Mouse (Mus musculus): ENCODE measurements around the gene Sgsm1.
A peak's percentile ranks its signal among the peaks of the same experiment; 100 is the strongest.

The Sgsm1 gene

DNA sequence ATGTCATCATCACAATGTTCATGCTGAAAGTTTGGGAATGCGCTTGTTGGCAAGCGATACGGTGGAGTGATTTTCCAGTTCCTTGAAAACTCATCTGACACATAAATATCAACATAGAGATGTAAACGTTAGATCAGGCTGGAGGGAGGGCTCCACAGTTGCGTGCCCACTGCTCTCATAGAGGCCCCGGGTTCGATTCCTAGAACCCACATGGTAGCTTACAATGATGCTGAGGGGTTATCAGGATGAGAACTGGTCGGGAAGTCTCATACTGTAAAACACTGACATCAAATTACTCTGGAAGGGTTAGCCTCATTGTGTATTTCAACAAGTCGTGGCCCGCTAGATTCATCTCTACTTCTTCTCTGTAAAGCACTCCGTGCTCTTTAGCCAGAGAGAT is 24.5 kb downstream of the Sgsm1 start:
- no peak for DNase-seq (ENCODE audit: extremely low read depth, insufficient read length, low spot score)

DNA sequence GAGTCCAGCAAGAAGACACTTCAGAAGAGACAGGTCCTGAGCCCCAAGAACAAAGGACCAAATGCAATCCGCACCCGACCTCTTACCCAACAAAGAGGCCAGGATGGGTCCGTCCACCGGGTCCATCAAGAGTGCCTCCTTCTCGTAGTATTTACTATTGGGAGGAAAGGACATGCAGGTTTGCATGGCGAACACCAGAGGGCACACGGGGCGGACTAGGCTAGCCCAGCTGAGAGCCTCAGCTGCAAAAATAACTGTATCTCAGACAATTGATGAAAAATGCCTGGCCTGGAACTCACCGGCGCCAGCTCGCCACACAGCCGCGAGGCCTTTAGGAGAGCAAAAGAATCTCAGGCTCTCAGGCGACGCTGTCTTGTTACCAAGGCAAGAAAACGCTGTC is 25.0 kb downstream of the Sgsm1 start:
- no peak for DNase-seq (ENCODE audit: extremely low read depth, insufficient read length, low spot score)

DNA sequence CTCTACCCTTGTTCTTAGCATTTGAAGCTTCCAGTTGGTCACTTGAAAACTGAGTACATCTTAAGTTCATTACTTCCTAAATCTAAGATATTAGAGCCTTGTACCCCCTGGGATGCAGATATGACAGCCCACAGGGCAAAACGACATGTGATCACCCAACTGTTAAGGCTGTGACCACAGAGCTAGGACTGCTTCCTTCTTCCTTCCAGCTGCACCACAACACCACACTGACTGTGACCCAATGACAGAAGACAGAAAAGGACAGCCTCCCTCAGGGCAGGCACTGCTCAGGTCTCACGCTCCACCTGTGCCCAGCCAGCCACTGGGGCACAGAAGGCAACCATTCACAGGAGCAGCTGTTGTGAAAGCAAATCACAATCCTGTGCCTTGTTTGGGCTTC is 26.9 kb downstream of the Sgsm1 start:
- DNase-seq (ENCODE audit: extremely low read depth, insufficient read length, low spot score): no peak

DNA sequence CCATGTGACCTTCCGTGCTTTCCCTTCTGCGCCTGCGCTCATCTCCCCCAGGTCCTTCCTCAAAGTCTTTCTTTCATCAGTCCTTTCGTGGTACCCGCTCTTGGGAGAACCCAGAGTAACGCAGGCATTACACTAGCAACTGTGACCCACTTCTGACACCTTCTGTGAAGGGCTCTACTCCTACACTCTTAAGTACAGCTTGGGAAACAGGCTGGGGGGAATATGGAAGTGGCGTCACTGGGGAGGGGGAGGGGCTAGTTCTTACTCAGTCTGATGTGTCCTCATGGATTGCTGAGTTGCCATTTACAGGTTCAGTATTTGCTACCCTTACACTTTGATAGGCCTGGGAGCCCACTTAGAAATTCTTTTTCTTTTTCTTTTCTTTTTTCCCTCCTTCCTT is 29.0 kb downstream of the Sgsm1 start:
- no peak for DNase-seq (ENCODE audit: extremely low read depth, insufficient read length, low spot score)

DNA sequence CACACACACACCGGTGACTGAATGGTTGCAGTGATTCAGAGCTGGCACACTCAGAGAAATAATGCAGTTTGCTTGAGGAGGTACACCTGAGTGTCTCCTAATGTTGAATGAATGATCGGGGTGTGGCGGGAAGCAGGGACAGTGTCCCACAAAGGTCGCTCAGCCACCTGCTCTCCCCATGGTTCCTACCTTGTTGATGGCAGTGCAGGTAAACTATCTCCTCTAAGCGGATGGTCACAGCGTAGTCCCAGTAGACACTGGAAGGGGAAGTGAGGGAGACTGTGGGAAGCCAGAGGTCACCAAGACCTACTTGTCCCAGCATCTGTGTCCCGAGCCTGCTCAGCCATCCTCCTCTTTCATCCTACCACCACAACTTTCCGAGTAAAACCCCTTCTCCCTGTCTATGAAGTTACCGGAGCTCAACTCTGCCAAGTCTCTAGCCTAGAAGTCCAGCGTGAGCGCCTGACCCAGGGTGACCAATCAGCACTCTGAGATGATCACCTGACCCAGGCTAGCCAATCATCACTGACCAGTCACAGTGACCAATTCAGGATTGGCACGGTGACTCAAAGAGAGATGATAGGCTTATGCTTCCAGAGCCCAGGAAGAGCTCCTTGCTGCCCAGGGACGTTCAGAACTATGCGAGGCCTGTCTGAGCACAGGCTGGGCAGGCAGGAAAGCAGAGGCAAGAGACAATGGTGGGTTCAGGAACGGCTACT is 30.3 kb downstream of the Sgsm1 start:
- DNase-seq (ENCODE audit: extremely low read depth, insufficient read length, low spot score): peak; percentile 84

DNA sequence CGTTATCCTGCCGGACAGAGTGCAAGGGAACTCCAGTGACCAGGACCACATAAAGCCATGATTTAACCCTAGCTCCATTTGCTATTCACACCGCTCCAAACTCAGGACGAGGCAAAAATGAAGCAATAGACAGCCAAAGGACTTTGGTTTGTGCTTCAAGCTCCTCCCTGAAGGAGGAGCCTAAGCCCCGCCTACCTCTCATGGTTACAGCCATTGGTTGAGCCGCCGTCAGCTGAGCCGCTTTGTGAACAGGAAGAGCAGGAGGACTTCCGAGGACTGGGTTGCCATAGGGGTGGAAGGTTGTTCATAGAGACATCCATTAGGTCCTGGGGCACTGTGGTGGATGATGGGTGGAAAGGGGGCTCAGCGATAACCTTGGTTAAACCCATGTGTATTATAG is 34.7 kb downstream of the Sgsm1 start:
- DNase-seq (ENCODE audit: extremely low read depth, insufficient read length, low spot score): no peak

DNA sequence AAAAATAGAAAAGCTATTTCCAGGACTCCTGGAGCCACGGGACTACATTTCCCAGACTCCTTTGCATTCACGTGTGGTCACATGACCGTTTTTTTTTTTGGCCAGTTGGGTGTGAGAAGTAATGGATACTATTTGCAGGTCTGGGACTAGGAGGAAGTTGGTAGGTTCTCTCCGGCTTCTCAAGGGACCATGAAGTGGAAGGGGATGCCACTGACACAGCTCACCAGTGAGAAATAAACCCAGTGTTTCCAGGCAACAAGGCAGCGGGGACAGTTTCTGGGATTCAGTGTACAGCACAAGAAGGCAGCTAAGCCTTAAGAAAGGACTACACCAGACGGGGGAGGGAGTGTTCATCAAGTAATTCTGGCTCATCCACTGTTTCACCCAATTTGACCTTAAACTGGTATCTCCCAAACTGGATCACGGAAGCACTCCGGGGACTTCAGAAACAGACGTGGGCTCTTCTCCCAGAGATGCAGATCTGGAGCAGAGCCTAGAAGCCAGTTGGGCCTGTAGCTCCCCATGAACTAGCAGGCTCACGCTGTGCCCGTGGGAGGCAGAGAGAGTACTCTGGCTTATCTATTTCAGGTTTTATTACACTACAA is 39.3 kb downstream of the Sgsm1 start:
- DNase-seq (ENCODE audit: extremely low read depth, insufficient read length, low spot score): no peak

DNA sequence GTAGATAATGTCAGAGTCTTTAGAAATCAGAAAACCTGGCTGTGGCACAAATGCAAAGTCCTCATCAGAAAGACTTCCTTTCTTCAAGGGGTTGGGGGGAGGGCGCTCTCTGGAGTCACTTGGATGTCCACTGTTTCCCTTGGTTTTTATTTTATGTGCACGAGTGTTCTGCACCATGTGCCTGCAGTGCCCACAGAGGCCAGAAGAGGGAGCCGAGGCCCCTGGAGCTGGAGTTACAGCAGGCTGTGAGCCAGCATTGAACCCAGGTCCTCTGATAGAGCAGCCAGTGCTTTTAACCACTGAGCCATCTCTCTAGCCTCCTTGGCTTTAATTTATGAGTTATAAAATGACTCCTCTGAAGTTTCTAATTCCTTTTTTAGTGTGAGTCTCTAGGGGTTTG is 40.5 kb downstream of the Sgsm1 start:
- no peak for DNase-seq (ENCODE audit: extremely low read depth, insufficient read length, low spot score)

DNA sequence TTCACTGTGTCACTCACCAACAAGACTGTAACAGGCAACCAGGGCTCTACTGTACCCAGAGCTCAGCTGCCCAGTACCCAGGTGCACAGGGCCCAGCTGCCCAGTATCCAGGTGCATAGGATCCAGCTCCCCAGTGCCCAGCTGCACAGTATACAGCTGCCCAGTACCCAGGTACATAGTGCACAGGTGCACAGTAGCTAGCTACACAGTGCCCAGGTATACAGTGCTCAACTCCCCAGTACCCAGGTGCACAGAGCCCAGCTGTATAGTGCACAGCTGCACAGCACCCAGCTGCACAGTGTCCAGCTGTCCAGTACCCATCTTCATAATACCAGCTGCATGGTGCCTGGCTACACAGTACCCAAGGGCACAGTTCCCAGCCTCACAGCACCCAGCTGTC is 42.3 kb downstream of the Sgsm1 start:
- no peak for DNase-seq (ENCODE audit: extremely low read depth, insufficient read length, low spot score)

DNA sequence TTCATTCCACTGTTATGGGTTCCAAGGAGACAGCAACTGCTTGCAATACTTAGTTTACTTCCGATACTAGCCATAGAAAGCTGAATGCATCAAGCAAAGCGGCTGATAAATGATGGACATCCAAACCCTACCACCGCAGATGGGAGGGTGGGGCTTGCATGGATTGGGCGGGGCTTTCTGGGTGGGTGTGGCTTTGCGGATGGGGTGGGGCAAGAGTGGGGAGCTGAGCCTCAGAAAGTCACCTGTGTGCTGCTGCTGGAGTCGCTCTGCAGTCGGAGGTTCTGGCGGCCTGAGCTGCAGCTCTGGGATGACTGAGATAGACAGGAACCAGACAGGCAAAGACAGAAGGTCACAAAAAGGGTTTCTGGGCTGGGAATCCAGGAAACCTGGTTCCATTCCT is 44.9 kb downstream of the Sgsm1 start:
- no peak for DNase-seq (ENCODE audit: extremely low read depth, insufficient read length, low spot score)

DNA sequence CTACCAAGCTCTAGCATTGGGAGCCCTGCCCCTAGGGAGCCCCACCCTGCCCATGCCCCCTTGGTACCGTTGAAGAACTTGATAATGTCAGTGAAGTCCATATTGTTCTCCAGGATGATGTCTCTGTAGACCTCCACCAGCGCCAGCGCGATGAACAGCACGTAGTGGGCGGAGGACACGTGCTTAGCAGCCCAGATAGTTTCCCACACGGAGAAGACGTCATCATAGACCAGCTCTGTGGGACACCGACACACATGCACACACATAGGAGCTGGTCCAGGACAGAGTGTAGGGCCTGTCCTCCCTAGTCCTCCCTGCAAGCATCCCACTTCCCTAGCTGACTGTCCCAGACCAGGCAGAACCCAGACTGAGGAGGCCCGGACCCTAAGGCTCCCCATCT is 59.8 kb downstream of the Sgsm1 start:
- no peak for DNase-seq (ENCODE audit: extremely low read depth, insufficient read length, low spot score)

DNA sequence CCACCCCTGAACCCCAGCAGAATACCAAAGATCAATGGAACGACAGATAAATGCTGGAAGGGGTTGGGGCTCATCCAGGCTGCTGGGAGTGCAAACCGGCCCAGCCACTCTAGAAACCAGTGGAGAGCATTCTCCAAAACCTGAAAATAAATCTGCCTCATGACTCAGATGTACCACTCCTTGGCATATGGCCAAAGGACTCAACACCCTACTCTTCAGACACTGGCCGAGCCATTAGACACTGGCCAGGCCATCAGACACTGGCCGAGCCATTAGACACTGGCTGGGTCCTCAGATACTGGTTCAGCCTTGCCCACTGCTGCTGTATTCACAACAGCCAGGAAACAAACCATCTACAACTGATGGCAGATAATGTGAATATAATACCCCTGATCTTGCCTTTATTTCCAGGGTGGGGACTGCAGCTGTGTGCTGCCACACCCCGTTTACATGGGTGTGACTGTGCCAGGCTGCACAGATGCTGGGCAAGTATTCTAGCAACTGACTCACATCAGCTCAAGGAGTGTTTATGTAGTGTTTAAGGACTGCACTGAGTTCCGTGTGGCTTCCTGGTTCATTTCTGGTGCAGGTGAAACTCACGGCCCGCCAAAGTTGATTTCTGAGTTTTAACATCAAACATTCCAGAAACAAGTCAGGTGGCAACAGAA is 61.2 kb downstream of the Sgsm1 start:
- peak; percentile 62 for DNase-seq (ENCODE audit: extremely low read depth, insufficient read length, low spot score)

DNA sequence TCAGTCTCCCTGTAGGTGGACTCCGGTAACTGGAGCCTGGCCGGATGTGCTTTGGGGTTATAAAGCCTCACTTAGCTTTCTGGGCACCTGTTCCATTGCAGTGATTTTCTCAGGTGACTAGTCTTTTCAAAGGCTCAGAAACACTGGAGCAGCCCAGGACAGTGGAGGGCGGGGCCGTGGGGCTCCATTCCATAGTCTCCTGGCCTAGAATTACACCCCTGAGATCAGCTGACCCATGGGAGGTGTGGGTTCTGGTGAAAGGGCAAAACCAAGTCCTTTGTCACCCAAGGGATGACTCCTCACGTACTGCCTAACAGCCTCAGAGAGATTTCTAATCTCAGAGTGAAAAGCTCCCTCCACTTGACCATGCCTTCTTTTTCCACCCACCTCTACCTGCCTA is 80.4 kb downstream of the Sgsm1 start:
- no peak for DNase-seq (ENCODE audit: extremely low read depth, insufficient read length, low spot score)

DNA sequence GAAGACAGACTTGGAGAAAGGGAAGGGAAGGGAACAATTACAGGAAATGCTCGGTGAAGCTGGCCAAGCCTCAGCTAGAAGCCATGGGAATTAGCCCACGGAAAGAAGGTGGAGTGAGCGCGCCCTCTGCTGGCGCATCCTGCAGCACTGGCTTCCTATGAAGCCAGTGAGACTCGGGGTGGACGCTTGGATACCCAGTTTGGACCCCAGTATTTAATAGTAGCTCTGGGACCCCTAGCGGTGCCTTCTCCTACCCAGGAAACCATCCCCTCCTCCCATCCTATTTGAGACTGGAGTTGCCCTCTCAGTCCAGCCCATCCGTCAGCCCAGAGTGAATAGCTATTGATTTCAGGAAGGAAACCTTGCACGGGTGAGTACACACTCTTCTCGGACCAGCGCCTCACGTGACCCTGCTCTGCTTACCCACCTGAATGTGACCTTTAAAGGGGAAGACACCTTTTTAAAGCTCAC is 83.9 kb downstream of the Sgsm1 start, which contains the start of gene Tmem211:
Gene Tmem211 (plus strand): TSS at position 278 of the 471 bp plus-strand sequence.
- peak; percentile 66 for DNase-seq (ENCODE audit: extremely low read depth, insufficient read length, low spot score)

DNA sequence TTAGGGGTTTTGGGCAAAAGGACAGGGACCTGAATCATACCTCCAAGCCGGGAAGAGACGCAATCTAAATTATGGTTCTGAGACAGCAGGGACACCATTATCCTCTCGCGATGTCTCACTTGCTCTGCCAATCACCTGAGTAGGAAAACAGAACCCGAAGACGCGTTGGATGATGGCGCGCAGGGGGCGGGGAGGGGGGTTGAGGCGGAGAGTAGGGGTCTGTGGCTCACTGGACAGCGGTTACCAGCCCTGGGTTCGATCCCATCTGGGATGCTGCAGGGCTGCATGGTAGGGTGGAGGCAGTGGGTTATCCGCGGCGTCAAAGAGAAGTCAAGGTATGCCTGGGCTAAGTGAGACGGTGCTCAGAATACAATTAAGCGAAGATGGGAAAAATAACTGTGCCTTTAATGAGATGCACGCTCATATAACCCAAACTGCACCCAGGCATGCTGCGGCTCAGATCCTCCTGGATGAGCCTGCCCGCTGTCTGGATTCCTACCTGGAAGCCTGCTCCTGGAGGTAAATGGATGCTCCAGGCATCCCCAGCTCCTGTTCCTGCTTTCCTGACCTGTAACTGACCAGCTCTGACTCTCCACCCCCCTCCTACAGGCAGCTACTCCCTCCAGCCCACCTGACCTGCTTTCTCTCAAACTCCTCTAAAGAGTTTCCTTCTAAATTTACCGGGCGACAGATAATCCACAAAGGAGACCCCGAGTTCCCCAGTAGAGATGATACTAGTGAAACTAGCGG is 84.7 kb downstream of the Sgsm1 start:
- no peak for DNase-seq (ENCODE audit: extremely low read depth, insufficient read length, low spot score)

DNA sequence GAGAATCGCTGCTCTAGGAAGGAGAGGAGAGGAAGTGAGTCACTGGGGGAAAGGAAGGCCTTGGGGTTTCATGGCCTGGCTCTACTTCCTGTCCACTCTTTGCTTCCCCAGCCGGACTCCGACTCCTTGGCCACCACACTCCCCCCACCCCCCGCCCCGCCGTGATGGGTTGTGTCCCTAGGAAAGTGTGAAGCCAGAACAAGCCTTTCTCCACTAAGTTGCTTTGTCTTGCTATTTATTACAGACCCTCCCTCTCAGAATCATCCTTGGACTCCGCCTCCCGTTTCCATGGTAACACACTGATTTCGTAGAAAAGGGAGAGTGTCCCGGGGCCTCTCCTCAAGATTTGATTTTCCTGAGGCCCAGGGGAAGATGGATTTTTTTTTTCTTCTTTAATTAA is 85.3 kb downstream of the Sgsm1 start:
- DNase-seq (ENCODE audit: extremely low read depth, insufficient read length, low spot score): no peak

DNA sequence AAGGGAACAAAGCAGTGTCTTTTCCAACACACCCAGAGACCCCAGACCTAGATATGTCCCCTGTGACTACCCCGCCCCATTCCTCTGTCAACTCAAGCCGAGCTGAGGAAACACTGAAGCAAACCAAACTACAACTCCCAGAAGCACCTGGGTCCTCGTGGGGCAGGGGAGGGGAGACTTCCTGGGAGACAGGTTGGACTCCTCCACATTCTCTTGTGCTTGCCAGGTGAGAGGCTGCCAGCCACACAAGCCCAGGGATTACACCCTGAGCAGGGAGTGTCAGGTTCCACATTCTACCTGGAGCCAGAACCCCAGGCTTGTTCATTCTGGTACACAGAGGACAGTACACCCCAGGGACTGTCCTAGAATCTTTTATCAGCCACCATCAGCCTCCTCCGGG is 86.7 kb downstream of the Sgsm1 start:
- DNase-seq (ENCODE audit: extremely low read depth, insufficient read length, low spot score): no peak

DNA sequence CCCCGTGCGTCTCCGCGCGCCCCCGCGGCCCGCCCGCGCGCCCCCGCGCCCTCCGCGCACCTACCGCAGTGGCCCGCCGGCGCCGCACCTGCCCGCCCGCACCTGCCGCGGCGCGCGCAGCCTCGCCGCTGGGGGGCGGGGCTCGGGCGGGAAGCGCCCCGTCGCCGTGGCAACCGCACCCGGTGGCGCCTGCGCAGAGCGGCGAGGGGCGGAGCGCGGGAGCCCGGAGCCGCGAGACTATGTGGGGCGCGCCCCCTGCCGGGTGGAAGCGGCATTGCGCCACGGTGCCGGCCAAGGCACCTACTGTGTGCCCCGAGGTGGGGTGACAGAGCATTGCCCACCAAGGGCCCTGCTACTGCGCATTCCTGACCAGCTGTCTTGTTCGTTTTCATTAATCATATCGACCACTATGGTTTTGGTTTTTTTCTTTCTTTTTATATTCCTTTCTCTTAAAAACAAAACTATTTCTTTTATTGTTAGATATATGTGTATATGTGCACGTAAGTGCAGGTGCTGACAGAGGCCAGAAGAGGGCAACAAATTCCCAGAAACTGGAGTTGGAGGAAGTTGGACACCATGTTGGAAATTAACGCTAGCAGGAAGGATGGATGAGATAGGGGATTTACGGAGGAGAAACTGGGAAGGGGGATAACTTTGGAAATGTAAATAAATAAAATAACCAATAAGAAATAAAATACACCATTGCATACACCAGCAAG is 89.3 kb downstream of the Sgsm1 start, which contains the start of gene 2900026A02Rik:
Gene 2900026A02Rik (minus strand): TSS at position 90 of the 719 bp plus-strand sequence.
- DNase-seq (ENCODE audit: extremely low read depth, insufficient read length, low spot score): peak; percentile 74

DNA sequence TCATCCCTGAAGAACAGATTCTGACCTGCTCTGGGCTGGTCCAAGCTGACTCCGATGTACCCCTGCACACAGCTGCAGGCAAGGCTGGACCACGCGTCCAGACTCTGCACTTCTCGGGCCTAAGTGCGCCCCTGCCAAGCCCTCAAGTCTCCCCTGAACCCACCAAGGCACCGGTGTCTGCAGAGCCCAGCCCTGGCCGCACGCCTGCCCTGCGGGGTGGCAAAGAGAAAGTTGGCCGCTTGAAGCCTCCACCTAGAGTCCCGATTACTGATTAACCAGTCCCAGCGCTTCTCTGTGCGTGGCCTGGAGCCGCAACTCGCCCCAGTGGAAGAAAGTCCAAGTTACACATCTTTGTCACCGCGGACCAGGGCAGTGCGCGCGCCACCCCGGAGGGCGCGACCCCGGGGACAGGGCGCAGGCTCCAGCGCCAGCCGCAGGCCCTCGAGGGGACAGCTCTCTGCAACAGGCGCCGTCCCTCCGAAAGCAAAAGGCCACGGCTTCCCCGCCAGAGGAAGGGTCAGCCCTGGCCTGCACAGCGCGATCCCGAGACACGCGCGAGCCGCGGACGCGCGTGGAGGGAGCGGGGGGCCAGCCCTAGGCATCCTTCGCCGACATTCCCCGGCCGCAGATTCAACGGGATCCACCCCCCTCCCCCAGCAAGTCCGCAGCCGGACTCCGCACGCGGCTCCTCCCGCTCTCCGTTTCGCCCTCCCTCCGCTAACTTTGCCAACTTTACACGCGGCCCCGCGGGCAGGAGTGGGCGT is 90.0 kb downstream of the Sgsm1 start:
- DNase-seq (ENCODE audit: extremely low read depth, insufficient read length, low spot score): peak; percentile 76

DNA sequence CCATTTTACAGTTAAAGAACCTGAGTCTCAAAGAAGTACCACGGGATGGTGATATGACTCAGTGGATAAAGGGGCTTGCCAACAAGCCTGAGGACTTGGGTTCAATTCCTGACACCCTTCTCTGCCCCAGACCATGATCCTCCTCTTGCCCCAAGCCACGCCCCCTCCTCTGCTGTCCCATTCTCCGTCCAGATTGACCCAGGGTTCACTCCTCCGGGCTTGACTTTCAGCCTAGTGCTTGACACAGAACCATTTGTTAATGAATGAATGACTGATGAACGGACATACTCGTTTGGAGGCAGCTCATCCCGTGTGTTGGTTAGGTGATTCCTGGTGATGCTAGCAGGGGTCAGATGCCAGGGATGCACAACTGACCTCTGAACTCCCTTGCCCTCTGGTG is 90.7 kb downstream of the Sgsm1 start:
- no peak for DNase-seq (ENCODE audit: extremely low read depth, insufficient read length, low spot score)

All from 3134 (cell line).